Mouse (Mus musculus) inflammation-experienced regulatory T-cells, adult 16 weeks (primary cell): ENCODE data around the gene Klhl20. TPM values are rescaled to one million over a fixed set of nuclear protein-coding genes. Genes with fewer than 3 reads are reported as not detected.

Experiments
- polyA plus RNA-seq: library from polyadenylated mRNA; unstranded; fragments of 100-300 nt; shearing (Covaris generic); gene quantifications from one replicate; pipeline ENCODE4 v1.2.1, GENCODE M21; 2017

Klhl20 gene
- polyA plus RNA-seq, result 37.2 TPM

DNA sequence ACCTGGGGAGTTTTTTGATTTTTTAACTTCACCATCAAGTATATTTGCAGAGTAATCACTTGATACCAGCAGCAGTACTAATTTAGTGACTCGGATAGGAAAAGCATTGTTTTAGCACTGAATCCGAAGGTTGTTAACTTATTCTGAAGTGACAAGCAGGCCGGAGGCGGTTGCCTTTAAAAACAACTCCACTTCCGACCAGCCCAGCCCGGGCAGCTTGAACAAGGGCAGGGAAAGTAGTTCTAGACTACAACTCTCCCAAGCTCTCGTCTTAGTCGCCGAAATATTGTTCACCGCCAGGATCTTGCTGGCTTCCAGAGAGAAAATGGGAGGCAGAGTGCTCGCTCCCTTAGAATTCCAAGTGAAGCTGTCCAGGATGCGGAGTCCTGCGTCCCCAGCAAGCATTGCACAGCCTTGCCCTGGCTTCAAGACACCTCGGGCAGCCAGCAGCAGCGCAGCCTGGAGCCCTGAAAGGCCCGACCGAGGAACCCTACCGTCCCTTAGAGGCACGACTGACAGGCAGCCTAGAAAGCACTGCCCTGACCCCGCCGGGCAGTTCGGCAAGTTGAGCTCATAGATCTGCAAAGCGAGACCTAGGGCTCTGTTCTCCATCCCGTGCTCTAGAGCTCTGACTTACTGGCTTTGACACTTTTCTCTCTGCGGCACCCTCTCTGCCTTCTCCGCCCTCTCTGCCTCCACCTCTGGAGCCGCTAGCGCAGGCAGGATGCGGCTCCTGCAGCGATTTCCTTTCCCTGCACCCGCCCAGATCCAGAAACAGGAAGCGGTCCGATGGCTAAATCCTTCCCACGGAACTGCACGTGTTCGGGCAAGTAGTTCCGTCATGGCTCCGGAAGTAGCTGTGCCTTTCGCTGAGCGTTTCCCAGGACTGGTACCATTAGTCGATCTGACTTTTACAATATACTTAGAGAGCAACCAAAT is at the start of gene Klhl20:
Gene Klhl20 (minus strand): TSS at position 786 of the 939 bp plus-strand sequence.

DNA sequence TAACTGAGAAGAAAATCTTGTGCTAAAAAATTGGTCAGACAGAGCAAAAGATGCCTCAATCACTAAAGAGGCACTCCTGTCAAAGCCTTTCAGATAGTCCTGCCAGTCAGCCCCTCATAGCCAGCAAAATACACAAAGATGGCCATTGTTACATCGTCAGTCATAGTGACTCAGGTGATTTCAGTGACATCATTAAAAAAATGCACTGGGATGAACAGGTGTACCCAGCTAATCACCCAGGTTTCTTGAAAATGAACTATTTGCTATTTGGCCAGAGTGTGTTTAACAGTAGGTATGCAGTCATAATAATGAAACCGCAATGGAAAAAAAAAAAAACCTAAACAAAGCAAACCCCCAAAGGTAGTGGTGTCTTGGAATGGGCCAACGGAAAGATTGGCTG is 27.9 kb upstream of the Klhl20 start, which contains the start of gene Tex50:
Gene Tex50 (minus strand): TSS at position 101 of the 400 bp plus-strand sequence.

DNA sequence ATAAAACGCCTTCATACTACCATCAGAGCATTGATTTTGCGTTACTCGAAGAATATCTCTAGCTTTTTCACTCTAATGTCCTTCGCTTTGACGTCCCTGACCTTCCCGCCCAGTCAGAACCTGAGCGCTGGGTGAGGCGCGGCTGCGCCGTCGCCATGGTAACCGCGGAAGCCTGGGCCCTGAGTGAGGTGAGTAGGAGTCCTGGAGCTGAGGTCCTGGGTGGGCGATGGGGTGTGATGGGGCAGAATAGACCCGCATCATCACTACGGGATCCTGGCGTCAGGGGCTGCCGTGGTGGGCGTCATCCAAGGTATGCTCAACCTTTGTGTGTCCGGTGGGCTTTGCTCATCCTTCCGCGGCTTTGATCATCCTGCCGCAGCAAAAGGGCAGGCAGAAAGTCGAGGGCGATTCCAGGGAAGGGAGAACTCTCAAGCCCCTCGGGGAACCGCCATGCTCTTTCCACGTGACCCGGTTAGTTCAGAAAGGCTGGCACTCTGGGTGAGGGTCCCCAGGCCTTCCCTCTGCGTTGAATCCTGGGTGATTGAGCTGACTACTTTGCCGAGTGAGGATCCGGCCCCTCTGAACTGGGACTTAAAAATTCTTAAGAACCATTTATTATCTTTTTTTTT is 11.3 kb upstream of the Klhl20 start, which contains the start of gene Ankrd45:
Gene Ankrd45 (plus strand): TSS at position 161 of the 629 bp plus-strand sequence.

DNA sequence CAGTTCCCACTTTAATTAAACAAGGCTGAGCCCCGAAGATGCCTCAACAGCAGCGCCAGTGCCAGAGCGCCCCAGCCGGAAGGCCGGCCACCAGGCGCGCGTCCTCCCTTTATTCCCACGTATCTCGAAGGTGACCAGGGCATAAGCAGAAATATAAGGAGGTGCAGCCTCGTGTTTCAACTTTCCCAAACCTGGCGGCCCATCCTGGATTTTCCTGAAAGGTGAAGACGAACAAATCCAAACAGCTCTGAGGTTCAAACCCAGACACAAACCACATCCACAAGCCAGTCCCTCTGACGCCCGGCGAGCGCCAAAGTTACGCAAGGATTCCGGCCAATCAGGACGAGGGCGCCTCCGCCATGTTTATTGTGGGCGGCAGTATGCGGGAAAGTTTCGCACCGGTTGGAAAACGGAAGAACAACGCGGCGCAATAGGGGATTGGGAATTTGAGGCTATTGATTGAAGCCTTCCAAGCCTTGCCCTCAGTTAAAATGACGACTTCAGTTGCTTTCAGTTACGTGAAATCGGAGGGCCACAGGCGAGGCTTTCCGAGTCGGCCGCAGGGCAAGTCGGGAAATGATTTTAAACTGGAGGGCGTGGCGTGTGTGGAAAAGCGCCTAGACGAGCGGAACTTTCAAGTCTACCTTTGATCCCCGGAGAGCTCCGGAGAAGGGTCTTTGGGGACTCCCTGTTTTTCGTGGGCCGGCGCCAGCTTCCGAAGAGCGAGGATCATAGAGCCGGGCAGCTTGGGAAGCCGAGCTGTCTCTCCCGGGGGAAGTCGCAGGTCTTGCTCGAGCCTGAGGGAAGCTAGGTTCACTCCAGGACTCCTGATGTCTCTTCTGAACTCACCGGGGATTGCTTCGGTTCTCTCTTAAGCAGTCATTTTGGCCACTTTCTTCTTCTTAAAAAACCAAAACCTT is 60.7 kb downstream of the Klhl20 start, which contains the start of the genes Dars2 and Cenpl:
Gene Dars2 (minus strand): TSS at position 307 of the 920 bp plus-strand sequence.
Gene Cenpl (plus strand): TSS at position 362 of the 920 bp plus-strand sequence.

Other genes starting within 250 kb of the Klhl20 start
- gene Rc3h1, start 225.1 kb downstream of the Klhl20 start, polyA plus RNA-seq, result 8.8 TPM
- 21.6 TPM for gene Serpinc1, start 152.9 kb downstream of the Klhl20 start, polyA plus RNA-seq
- 12.2 TPM for gene Zbtb37, start 96.7 kb downstream of the Klhl20 start, polyA plus RNA-seq
- 23.4 TPM for gene Dars2, start 60.9 kb downstream of the Klhl20 start, polyA plus RNA-seq
- gene Cenpl, start 60.8 kb downstream of the Klhl20 start, polyA plus RNA-seq, result 20.4 TPM
- gene Ankrd45, start 11.2 kb upstream of the Klhl20 start, polyA plus RNA-seq, result not detected
- not detected for gene Tex50, start 27.8 kb upstream of the Klhl20 start, polyA plus RNA-seq
- gene Prdx6, start 119.7 kb upstream of the Klhl20 start, polyA plus RNA-seq, result 286 TPM